In the genomic region with DNA sequence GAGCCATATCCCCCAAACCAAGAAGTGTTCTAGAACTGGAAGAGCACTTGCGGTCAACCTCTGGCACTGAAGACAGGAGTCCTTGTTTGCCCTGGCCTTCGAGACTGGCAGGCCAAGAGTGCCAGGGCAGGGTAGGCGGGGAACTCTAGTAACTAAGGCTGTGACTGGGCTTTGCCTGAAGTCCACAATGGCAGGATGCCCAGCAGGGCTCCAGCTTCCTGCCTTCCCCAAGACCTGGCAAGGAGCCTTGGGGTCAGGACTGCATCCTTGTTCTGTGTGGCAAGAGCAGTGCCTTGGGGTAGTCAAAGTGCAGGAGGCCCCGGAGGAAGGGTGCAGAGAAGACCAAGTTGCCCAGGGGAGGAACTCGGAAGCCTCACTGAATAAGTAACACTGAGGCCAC, we compare ENCODE assay signal across 9 mouse cellular contexts. TPM values are rescaled to one million over a fixed set of nuclear protein-coding genes. Genes with fewer than 3 reads are reported as not detected.
DNase-seq lines count a peak whose midpoint lies in the region; ATAC-seq and TF ChIP-seq lines count a peak whose summit lies in the region.
"Had no signal": no experiment of that assay in that cellular context is flagged by ENCODE, and none has a peak within 500 bp of the region (broad histone marks: within the 10 kb centered on the region; RNA-seq: fewer than 3 reads in every experiment).

No protein-coding gene starts in this region.

- H3K9me3 ChIP-seq in kidney, embryonic 15.5 days (replicated peaks) = no peaks in the 10 kb centered on the region
- H3K9me3 ChIP-seq in lung, postnatal 0 days (ENCODE audit: low read length) = no peaks in the 10 kb centered on the region
- H3K9me3 ChIP-seq in forebrain, embryonic 11.5 days (ENCODE audit: control insufficient read depth, low read length) = no peaks in the 10 kb centered on the region
- H3K9me3 ChIP-seq: liver, embryonic 13.5 days had no signal

- peak; percentile 98 for DNase-seq in kidney, adult 2 months
- peak; percentile 96 for DNase-seq in fat pad, adult 2 months (ENCODE audit: extremely low read depth, low read depth, low spot score)
- DNase-seq in kidney, adult 9 months = peak; percentile 97
- peak; percentile 89 for DNase-seq in lung, postnatal 0 days (ENCODE audit: low spot score)
- no peak for DNase-seq in forebrain, embryonic 11.5 days (ENCODE audit: low spot score)
- DNase-seq in embryo, embryonic 10 days (ENCODE audit: low spot score) = no peak
- DNase-seq: liver, embryonic 13.5 days had no signal

- H3K4me3 ChIP-seq in kidney, adult 2 months (ENCODE audit: insufficient read depth, low read depth, low read length) = no peak overlapping the region
- H3K4me3 ChIP-seq in kidney, embryonic 15.5 days (replicated peaks) = no peak overlapping the region
- no peak overlapping the region for H3K4me3 ChIP-seq in lung, postnatal 0 days (ENCODE audit: low read depth, low read length)
- H3K4me3 ChIP-seq in forebrain, embryonic 11.5 days (ENCODE audit: low read depth, low read length) = no peak overlapping the region
- H3K4me3 ChIP-seq: liver, embryonic 13.5 days had no signal

- 18% methylated on average over 5 of the region's 5 CpGs for WGBS in kidney, adult 2 months
- WGBS in kidney, embryonic 15.5 days = 79% methylated on average over 5 of the region's 5 CpGs
- WGBS in lung, postnatal 0 days = 35% methylated on average over 5 of the region's 5 CpGs
- 84% methylated on average over 5 of the region's 5 CpGs for WGBS in forebrain, embryonic 11.5 days

- no peaks in the 10 kb centered on the region for H3K27me3 ChIP-seq in kidney, adult 2 months (replicated peaks; ENCODE audit: control insufficient read depth, insufficient read depth, low read length)
- no peaks in the 10 kb centered on the region for H3K27me3 ChIP-seq in kidney, embryonic 15.5 days
- H3K27me3 ChIP-seq in lung, postnatal 0 days (replicated peaks; ENCODE audit: insufficient read depth, low read length) = no peaks in the 10 kb centered on the region
- H3K27me3 ChIP-seq in forebrain, embryonic 11.5 days (ENCODE audit: control insufficient read depth, insufficient read depth, low read length) = no peaks in the 10 kb centered on the region

- H3K27ac ChIP-seq in kidney, adult 2 months (ENCODE audit: insufficient read depth, low read depth, low read length) = peak overlapping the region; percentile 54; the same call in 1 of the 2 replicates
- H3K27ac ChIP-seq in kidney, embryonic 15.5 days = no peak overlapping the region
- H3K27ac ChIP-seq in lung, postnatal 0 days (ENCODE audit: low read length) = peak overlapping the region; percentile 51; the same call in 1 of the 2 replicates
- no peak overlapping the region for H3K27ac ChIP-seq in forebrain, embryonic 11.5 days (ENCODE audit: low read depth, low read length)
- H3K27ac ChIP-seq: liver, embryonic 13.5 days had no signal

- no peak for TF ChIP-seq CTCF in kidney, adult 2 months (conservative IDR thresholded peaks at IDR 0.05; ENCODE audit: insufficient read depth, insufficient read length, low read depth, low read length)
- TF ChIP-seq CTCF in lung, postnatal 0 days (IDR thresholded peaks at IDR 0.05) = no peak

- no peak for ATAC-seq in kidney, embryonic 15.5 days (replicated peaks; ENCODE audit: low FRiP score)
- ATAC-seq in lung, postnatal 0 days = peak; percentile 90
- no peak for ATAC-seq in CD4-positive, CD25-positive, alpha-beta regulatory T cell, adult 4 months
- ATAC-seq in forebrain, embryonic 11.5 days (replicated peaks; ENCODE audit: low FRiP score) = no peak

- no peak for TF ChIP-seq POLR2A in kidney, adult 2 months (IDR thresholded peaks at IDR 0.05; ENCODE audit: low read depth, low read length)

- 0 out of 2 replicates have a peak, but pooled peaks have one; percentile 30 for TF ChIP-seq EP300 in lung, postnatal 0 days (IDR thresholded peaks at IDR 0.05)

- H3K4me2 ChIP-seq in kidney, embryonic 15.5 days = no peak overlapping the region
- H3K4me2 ChIP-seq in lung, postnatal 0 days (replicated peaks; ENCODE audit: low read depth, low read length) = no peak overlapping the region
- H3K4me2 ChIP-seq in forebrain, embryonic 11.5 days (ENCODE audit: low read depth, low read length, severe bottlenecking) = no peak overlapping the region
- H3K4me2 ChIP-seq: liver, embryonic 13.5 days had no signal

- no peaks in the 10 kb centered on the region for H3K36me3 ChIP-seq in kidney, adult 2 months (ENCODE audit: control insufficient read depth, insufficient read depth, low read length)
- peaks cover 12% of the 10 kb centered on the region for H3K36me3 ChIP-seq in kidney, embryonic 15.5 days
- H3K36me3 ChIP-seq in lung, postnatal 0 days (ENCODE audit: insufficient read depth, low read length) = no peaks in the 10 kb centered on the region
- H3K36me3 ChIP-seq in forebrain, embryonic 11.5 days (ENCODE audit: control insufficient read depth, insufficient read depth, low read length) = peaks cover 4% of the 10 kb centered on the region; the same call in 1 of the 2 replicates
- H3K36me3 ChIP-seq: liver, embryonic 13.5 days had no signal

- H3K4me1 ChIP-seq in kidney, adult 2 months (ENCODE audit: control insufficient read depth, insufficient read depth, low read length) = peaks cover 6% of the 10 kb centered on the region; the same call in 1 of the 2 replicates
- peaks cover 7% of the 10 kb centered on the region; the same call in 1 of the 2 replicates for H3K4me1 ChIP-seq in kidney, embryonic 15.5 days
- peaks cover 5% of the 10 kb centered on the region; the same call in 1 of the 2 replicates for H3K4me1 ChIP-seq in lung, postnatal 0 days (ENCODE audit: insufficient read depth, low read depth, low read length)
- H3K4me1 ChIP-seq in forebrain, embryonic 11.5 days (replicated peaks; ENCODE audit: control insufficient read depth, insufficient read depth, low read length) = no peaks in the 10 kb centered on the region
- H3K4me1 ChIP-seq: liver, embryonic 13.5 days had no signal

- no peak overlapping the region for H3K9ac ChIP-seq in kidney, embryonic 15.5 days
- H3K9ac ChIP-seq in lung, postnatal 0 days (replicated peaks; ENCODE audit: low read depth) = no peak overlapping the region
- no peak overlapping the region for H3K9ac ChIP-seq in forebrain, embryonic 11.5 days (ENCODE audit: low read length)
- H3K9ac ChIP-seq: liver, embryonic 13.5 days had no signal

RNA-seq across cellular contexts. Expression of a gene that starts 8.0 kb away (rescaled TPM):
- polyA plus RNA-seq in kidney, adult 2 months (2012; rRNA removed) = 7.0 and 7.1 TPM in 2 replicates
- 13.0 and 13.4 TPM in 2 replicates for polyA plus RNA-seq in kidney, embryonic 15.5 days (2015; fragmentation: Nextera tagmentation; extraction: Ambion mirVana)
- polyA plus RNA-seq in lung, postnatal 0 days (2015; fragmentation: Nextera tagmentation; extraction: Ambion mirVana) = 8.3 and 9.3 TPM in 2 replicates
- under 1 TPM; 0.36 to 0.63 TPM for polyA plus RNA-seq in CD4-positive, CD25-positive, alpha-beta regulatory T cell, adult 4 months (2017; shearing (Covaris generic))
- 22.5 and 23.7 TPM in 2 replicates for polyA plus RNA-seq in forebrain, embryonic 11.5 days (2014; fragmentation: Nextera tagmentation; extraction: Ambion mirVana)

RNA-seq across cellular contexts. Expression of a gene that starts 8.1 kb away (rescaled TPM):
- 0.83 and 1.1 TPM in 2 replicates for polyA plus RNA-seq in kidney, adult 2 months (2012; rRNA removed)
- 0.49 and 0.64 TPM in 2 replicates for polyA plus RNA-seq in kidney, embryonic 15.5 days (2015; fragmentation: Nextera tagmentation; extraction: Ambion mirVana)
- polyA plus RNA-seq in lung, postnatal 0 days (2015; fragmentation: Nextera tagmentation; extraction: Ambion mirVana) = 0.23 and 0.31 TPM in 2 replicates
- not detected for polyA plus RNA-seq in CD4-positive, CD25-positive, alpha-beta regulatory T cell, adult 4 months (2017; shearing (Covaris generic))
- polyA plus RNA-seq in forebrain, embryonic 11.5 days (2014; fragmentation: Nextera tagmentation; extraction: Ambion mirVana) = 0.51 and 0.60 TPM in 2 replicates
- polyA plus RNA-seq: liver, embryonic 13.5 days had no signal

RNA-seq across cellular contexts. Expression of a gene that starts 11.4 kb away (rescaled TPM):
- 8.1 and 10.6 TPM in 2 replicates for polyA plus RNA-seq in kidney, adult 2 months (2012; rRNA removed)
- 4.6 and 5.1 TPM in 2 replicates for polyA plus RNA-seq in kidney, embryonic 15.5 days (2015; fragmentation: Nextera tagmentation; extraction: Ambion mirVana)
- 8.6 and 10.3 TPM in 2 replicates for polyA plus RNA-seq in lung, postnatal 0 days (2015; fragmentation: Nextera tagmentation; extraction: Ambion mirVana)
- 1 to 10 TPM in 1 of 2 experiments, under 1 TPM in 1; 0.75 to 2.2 TPM for polyA plus RNA-seq in CD4-positive, CD25-positive, alpha-beta regulatory T cell, adult 4 months (2017; shearing (Covaris generic))
- polyA plus RNA-seq in forebrain, embryonic 11.5 days (2014; fragmentation: Nextera tagmentation; extraction: Ambion mirVana) = 3.5 and 3.9 TPM in 2 replicates

RNA-seq across cellular contexts. Expression of a gene that starts 28.9 kb away (rescaled TPM):
- 2,179 and 2,584 TPM in 2 replicates for polyA plus RNA-seq in kidney, adult 2 months (2012; rRNA removed)
- 92.9 and 102 TPM in 2 replicates for polyA plus RNA-seq in kidney, embryonic 15.5 days (2015; fragmentation: Nextera tagmentation; extraction: Ambion mirVana)
- polyA plus RNA-seq in lung, postnatal 0 days (2015; fragmentation: Nextera tagmentation; extraction: Ambion mirVana) = 152 and 170 TPM in 2 replicates
- 10 to 100 TPM; 28.0 to 31.2 TPM for polyA plus RNA-seq in CD4-positive, CD25-positive, alpha-beta regulatory T cell, adult 4 months (2017; shearing (Covaris generic))
- polyA plus RNA-seq in forebrain, embryonic 11.5 days (2014; fragmentation: Nextera tagmentation; extraction: Ambion mirVana) = 23.1 and 26.0 TPM in 2 replicates

RNA-seq across cellular contexts. Expression of a gene that starts 39.3 kb away (rescaled TPM):
- 3.3 and 4.5 TPM in 2 replicates for polyA plus RNA-seq in kidney, adult 2 months (2012; rRNA removed)
- 0.78 and 0.91 TPM in 2 replicates for polyA plus RNA-seq in kidney, embryonic 15.5 days (2015; fragmentation: Nextera tagmentation; extraction: Ambion mirVana)
- 0.11 and 0.17 TPM in 2 replicates for polyA plus RNA-seq in lung, postnatal 0 days (2015; fragmentation: Nextera tagmentation; extraction: Ambion mirVana)
- not detected for polyA plus RNA-seq in CD4-positive, CD25-positive, alpha-beta regulatory T cell, adult 4 months (2017; shearing (Covaris generic))
- polyA plus RNA-seq in forebrain, embryonic 11.5 days (2014; fragmentation: Nextera tagmentation; extraction: Ambion mirVana) = 1.2 and 2.0 TPM in 2 replicates

Comparison
In these comparisons a context has a peak if more than half of its experiments do, and no peak if none do; other contexts are left out.
1. H3K27ac ChIP-seq: peak in kidney, adult 2 months (single experiment) and lung, postnatal 0 days (single experiment); none in kidney, embryonic 15.5 days (single experiment) and forebrain, embryonic 11.5 days (single experiment).
2. DNase-seq: peak in kidney, adult 2 months (single experiment), fat pad, adult 2 months (single experiment), kidney, adult 9 months (single experiment) and lung, postnatal 0 days (single experiment); none in forebrain, embryonic 11.5 days (single experiment) and embryo, embryonic 10 days (single experiment).